Mouse (Mus musculus) frontal cortex, adult 2 months (tissue): Measurements from ENCODE around the gene Foxn3. TPM values are rescaled to one million over a fixed set of nuclear protein-coding genes. Genes with fewer than 3 reads are reported as not detected.

Experiments
- DNase-seq, 2 experiments: peaks; one replicate each; pipeline ENCODE4 v3.0.0; 2022; ENCODE audit warnings: low spot score in 1 of 2; ENCODE audit errors: extremely low spot score in 1 of 2
- polyA plus RNA-seq: library from polyadenylated mRNA; depleted of rRNA; stranded (reverse); fragments of >200 nt; gene quantifications from 2 replicates; pipeline ENCODE4 v1.2.3, GENCODE M21; 2012

The Foxn3 gene
- polyA plus RNA-seq, 1 experiment, result 23.6 TPM

DNA sequence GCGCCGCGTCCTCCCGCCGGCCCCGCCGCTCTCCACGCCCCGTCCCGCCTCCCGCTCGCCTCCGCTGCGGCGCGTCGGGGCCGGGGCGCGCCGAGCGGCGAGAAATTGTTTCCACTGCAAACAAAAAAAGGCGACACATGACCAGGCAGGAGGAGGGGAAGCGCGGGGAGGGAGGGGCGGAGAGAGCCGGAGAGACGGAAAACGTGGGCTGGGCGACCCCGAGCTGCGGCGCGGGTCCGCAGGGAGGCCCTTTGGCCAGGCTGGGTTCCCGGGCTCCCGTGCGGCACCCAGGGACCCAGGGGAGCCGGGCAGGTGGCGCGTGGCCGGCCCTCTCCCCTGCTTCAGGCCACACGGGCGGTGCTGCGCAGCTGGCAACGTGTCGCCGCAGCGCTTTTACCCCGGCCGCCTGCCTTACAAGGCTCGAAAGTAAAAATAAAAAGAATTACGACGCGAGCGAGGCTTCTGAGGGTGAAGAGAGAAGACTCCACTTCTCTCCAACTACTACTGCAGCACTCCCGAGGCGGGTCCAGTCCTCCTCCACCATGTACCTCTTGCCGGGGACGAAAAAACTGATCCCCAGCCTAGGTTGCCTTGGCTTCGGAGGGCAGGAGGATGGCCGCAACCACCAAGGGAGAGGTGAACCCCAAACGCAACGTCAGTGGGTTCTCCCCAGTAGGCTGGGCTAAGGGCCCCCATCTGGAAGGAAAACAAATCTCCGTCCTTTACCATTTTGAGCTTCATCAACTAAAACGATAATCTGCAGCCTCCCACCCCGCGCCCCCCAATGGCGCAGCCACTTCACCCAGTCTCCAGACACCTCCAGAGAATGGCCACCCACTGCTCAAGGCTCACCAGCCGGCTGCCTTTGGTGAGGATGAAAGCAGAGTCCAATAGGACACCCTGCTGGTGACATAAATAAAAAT lies 170.2 kb downstream of the Foxn3 start:
- peak; percentile 39 to 77 for DNase-seq

DNA sequence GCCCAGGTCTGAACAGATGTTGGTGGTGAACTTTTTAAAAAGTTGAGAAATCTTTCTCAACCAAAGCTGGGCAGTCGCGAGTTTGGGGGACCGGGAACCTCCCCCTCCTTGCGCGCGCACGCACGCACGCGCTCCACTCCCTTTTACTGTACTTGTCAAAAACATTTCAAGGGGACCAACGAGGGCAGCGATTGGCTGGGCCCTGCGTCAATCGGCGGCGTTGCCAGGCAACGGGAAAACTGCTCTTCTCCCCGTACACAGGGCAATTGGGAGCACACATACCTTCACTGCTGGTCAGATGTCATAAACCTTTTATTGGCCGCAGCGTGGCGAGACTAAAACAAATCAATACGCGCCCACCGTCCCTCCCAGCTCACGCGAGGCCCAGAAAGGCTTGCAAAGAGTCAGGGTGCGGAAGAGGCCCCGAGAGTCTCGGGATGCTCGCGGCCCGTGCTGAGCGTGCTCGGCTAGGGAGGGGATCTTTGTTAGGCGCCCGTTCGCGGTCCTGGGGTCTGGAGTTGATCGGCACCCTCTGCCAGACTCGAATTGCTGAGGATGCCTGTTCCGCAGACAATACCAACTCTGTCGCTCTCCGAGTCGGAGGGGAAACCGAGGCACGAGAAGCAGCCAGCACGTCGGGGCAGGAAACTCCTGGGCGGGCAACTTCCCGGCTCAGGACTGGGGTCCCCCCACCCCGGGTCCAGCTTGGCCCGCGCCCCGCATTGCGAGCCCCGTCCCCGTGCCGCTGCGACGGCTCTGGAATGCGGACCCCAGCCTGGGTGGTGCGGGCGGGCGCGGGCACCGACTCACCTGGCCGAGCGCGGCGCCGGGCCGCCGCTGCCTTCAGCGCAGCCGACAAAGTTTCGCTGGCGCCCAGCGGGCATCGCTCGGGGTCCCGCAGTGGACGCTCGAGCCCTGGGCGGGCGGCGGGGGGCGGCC lies 171.2 kb downstream of the Foxn3 start:
- peak; percentile 97 to 99 for DNase-seq

DNA sequence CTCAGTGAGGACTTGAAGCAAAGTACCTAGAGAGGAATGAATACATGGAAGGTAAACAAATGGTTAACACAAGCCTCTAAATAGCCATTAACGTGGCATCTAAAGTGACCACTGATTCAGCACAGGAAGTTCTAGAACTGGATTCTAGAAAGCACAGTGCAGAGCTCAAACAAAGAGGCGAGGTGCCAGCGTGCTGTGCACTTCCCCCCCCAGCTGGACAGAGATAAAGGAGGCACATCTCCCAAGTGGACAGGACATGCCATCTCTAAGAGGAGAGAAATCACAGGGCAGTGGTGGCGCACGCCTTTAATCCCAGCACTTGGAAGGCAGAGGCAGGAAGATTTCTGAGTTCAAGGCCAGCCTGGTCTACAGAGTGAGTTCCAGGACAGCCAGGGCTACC lies 173.0 kb downstream of the Foxn3 start:
- no peak for DNase-seq

DNA sequence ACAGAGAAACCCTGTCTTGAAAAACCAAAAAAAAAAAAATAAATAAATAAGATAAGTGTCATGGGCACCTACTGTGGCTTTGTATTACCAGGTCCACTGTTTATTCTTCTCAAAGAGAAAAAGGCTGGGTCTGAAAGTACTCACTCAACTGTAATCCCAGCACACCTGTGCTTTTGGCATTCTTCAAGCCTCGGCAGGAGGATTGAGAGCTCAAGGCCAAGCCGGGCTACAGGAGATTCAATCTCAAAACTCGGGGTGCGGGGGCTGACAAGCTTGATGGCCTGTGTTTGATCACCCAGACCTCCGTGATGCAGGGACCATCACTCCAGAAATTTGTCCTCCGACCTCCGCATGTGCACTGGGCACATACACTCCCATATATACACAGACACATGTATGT lies 174.1 kb downstream of the Foxn3 start:
- DNase-seq, result no peak

DNA sequence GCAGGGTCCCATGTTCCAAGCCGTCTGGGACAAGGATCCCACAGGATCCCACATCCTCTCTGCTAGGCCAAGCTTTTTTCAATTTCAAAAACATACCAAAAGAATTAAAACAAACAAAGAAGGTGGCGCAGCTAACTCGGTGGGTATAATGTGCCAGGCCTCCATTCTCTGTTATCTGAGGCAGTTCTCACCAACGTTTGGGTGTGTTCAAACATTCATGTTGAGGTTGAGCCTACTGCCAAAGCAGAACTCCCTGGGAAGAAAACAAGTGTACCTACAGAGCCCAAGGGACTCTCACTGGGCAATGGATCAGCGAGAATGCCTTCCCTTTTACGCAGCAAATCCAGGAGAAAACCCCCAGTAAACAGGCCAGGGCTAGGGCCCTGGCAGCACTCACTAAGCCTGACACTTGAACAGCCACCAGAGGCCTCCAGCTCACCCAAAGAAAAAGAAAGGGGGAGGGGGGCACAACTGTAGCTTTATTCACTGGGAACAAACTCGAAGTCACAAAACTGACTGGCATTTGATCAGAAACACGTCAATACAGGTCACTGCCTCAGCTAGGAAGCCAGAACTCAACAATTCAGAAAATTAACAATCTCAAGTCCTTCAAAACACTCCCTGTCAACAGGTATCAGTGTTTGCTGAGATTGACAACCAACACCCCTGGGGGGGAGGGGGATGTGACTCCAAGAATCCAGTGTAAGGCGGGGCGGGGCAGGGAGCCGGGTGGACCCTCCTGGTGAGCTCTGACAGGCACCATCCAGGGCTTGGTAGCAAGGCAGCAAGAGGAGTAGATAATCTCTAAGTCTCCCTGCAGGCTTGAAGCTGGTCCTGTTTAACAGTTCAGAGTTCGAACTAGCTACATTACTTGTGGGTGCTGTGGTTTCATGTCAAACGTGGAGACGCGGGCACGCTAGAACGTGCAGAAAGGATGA lies 177.2 kb downstream of the Foxn3 start:
- DNase-seq, result no peak

DNA sequence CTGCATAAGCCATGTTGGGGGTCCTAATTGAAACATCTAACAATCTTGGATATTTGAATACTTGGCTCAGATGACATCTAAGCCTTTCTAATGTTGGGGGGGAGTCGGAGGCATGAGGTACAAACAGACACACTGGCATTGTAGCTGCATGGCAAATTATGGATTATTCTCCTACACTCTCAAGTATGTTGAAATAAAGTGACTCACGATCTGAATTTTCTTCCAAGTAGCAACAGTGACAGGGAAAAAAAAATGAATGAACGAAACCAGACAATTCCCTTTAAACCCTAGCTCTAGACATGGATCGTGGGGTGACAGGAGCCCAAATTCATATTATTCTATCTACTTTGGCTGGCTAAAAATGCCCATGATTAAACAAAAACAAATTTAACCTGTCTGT lies 178.3 kb downstream of the Foxn3 start:
- no peak for DNase-seq

DNA sequence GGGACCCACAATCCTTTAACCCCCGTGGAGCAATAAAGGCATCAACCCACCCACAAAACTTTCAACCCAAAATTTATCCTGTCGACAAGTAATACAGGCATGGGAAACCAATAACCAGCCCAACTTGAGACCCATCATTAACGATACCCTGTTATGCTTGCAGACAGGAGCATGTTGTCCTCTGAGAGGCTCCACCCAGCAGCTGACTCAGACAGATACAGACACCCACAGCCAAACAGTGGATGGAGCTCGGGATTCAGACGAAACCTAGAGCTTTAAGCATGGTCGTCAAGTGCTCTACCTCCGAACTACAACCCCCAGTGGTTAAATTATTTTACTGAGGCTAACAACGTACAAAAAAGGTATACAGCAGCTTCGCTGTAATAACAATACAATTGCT lies 182.1 kb downstream of the Foxn3 start:
- DNase-seq, result no peak

DNA sequence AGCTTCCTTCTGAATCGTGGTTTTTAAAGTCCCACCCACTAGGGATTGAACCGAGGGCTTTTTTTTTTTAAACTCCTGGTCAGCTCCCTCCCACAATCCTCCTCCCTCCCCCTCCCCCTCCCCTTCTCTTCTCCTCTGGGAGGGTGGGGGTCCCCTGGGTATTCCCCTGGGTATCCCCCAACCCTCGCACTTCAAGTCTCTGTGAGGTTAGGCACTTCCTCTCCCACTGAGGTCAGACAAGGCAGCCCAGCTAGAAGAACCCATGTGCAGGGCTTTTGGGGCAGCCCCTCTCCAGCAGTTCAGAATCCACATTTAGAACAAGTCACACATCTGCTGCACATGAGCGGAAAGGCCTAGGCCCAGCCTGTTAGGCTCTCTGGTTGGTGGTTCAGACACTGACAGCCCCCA lies 182.5 kb downstream of the Foxn3 start:
- no peak for DNase-seq

DNA sequence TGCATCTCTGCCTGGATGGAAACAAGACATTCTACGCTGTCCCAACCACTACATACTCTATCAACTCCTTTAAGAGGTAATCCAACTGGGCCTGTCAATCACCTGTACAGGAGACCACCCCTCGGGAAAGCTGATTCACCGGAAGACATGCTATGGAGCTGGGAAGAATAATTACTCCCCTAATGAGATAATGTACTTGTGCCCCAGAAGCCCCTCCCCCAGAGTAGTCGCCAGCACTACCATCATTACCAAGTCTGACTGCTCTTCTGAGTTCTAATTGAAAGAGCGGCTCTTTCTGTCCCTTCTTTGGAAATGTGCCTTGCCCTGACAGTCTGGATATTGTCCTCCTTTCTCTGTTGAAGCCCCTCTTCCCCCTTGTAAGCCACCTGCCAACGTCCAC lies 183.3 kb downstream of the Foxn3 start:
- DNase-seq, result no peak

DNA sequence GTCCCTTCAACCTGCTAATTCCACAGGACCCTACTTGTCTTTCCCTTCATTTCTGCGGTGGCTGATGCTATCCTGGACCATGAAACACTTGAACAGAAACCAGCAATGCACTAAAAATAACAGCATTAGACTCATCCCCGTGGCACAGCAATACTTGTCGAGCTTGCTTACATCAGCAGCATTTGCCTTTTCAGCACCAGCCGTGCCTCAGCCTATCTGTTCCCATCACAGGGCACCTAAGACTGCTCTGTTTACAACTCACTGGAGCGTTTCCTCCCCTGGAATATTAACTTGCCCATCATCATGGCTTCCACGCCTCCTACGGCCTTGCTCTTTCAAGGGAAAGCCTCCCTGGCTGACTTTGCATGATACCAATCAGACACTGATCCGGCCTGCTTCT lies 185.1 kb downstream of the Foxn3 start:
- peak in 1 of 2 experiments; percentile 37 for DNase-seq

DNA sequence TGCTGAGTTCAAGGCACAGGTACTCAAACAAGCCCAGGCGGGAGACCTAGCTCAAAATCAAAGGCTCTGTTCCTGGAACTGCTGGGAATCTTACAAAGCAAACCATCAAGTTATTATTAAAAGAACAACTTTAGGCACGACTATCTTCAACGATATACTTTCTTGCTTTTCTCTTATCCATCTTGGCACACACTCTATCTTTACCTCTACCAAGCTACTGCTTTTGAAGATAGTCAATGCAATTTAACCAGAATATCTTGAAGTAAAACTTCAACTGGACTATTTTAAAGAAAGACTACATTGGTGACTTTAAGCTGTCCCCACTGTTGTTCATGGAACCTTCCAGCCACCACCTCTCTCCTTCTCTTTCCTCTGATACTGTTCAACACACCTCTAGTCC lies 185.7 kb downstream of the Foxn3 start:
- DNase-seq, result no peak

DNA sequence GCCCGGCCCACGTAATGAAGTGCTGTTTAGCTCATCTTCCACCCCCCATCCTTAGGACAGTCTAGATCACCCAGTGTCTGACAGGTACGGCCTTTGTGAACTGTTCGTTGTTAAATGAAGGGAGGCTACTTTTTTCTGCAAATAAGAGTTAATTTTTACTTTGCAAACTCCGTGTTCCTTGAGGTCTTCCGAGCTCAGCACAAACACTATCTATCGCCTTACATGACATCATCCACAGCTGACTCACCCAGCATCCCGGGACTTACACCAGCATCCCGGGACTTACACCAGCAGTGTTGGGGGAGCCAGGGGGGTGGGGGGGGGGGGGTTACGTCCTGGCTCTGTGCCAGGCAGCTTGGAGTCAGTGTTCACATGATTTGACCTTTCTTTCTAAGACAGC lies 186.3 kb downstream of the Foxn3 start:
- DNase-seq, result no peak

DNA sequence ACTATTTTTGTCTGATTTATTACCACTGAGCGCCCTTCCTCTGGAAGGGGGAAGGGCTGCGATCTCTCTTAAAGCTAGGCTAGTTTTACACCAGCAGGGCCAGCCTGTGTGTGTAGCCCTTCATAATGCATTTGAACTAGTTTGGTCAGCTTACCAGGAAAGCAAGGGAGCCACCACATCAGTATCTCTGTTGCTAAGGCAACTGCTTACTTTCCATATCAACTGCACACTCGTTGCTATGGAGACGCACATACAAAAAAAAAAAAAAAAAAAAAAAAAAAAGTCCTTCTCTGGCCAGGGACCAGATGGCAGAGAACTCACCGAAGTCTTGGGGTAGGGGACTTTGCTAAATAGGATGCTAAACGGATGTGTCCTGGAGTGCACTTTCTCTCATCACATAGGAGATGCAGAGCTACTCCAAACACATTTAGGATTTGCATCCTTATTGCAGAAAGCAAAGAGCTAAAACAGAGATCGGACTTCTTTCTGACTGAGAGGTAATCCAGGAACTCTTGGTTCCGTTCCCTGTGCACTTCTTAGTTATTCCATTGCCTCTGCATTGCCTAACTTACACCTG lies 187.4 kb downstream of the Foxn3 start:
- DNase-seq, result peak in 1 of 2 experiments; percentile 37

DNA sequence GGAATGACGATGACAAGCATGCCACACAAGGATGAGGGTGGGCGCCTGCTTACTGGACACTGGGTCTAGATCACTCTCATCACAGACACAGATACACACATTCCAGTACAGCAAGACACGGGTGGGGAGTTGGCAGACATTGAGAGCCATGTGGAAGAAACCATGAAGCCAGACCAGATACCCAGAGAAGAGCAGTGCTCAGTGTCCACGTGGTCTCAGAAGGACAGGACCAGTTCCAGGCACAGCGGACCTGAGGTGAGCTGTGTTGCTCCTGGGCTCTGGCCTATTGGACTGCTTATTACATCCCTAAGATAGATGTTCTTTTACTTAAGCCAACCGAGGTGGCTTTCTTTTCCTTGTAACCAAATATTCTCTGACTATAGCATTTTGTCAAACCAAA lies 188.0 kb downstream of the Foxn3 start:
- no peak for DNase-seq

DNA sequence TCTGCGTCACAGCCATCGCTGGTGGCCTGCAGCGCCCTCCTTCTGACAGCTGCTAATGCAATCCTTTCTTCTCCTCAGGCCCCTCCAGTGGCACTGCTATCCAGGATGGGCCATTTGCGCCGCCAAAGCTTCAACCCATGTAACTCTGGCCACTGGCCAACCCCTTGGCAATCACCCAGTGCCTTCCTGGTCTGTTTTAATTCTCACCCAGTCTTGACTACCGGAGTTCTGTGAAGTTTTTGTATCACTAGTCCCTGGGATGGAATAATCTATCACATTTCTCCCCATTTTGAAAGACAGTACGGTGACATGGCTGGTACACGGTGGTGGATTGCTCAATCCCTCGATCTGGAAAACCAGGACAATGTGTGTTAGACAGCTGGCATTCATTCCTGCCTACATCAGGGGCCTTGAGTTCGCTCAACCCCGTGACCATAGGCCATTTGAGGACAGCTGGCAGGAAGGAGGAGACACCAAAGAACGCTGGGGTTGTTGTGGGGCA lies 189.2 kb downstream of the Foxn3 start:
- DNase-seq, result peak in 1 of 2 experiments; percentile 59

DNA sequence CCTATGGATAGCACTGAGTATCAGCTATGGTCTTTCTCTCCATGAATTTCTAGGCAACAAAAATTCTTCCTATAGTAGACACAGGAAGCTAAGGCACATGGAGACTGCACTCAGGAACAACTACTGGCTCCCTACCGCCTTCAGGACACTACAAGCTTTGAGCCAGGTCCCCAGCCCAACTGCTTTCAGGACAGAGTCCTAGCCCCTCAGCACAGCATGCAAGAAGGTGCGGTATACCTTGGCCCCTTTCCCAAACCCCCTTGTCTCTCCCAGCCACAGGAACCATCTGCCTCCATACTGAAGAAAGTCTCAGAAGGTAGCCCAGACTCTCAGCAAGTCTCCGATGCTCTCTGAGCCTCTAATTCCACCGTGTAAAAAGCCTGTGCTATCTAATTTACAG lies 189.8 kb downstream of the Foxn3 start:
- DNase-seq, result no peak

DNA sequence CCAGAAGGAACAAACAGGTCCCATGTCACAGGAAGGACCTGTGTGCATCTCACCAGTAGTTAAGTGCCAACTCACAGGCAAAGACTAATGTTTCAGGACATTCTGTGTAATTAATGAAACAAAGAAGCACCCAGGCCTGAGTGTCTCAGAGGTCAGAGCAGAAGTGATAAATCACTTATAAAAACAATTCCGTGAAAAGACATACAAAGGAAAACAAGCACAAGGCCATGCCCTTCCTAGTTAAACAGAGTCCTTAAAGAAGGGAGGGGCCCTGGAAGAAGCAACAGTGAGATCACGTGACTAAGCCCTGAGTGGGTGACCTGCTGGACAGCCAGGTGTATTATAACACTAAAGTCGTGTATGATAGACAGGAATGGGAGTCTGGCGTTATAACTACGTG lies 191.9 kb downstream of the Foxn3 start:
- DNase-seq, result no peak

DNA sequence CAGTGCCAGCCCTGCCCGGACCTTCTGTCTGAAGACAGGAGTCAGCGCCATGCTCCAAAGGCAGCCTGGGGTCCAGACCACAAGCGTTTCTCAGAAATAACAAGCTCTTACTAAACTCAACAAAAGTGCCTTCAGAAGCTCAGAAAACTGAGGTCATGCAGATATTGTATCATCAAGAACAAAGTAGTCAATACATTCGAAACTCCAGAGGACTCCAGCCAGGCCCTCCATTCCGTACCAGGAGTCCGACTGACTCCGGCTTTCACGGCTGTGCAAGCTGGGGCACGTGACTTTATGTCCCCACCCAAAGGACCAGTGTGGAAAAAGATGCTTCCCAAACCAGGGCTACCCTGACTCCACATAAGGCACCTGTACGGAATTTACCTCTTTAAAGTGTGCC lies 195.1 kb downstream of the Foxn3 start:
- DNase-seq, result no peak

DNA sequence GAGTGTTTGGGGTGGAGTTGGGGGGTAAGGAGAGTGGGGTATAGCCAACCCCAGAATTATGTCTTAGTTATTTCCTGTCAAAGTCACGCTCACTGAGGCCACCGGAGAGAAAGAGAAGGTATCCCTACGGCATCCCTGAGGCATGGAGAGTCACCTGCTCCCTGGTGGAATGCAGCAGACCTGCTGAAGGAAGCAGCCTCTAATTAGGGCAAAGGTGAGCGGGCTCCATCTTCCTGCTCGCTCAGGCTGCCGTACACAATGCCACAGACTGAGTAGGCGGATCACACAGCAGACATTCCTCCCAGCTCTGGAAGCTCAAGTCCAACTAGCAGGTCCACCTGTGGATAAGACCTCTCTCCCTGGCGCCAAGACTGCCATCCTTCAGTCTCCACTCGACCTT lies 197.4 kb downstream of the Foxn3 start:
- no peak for DNase-seq

DNA sequence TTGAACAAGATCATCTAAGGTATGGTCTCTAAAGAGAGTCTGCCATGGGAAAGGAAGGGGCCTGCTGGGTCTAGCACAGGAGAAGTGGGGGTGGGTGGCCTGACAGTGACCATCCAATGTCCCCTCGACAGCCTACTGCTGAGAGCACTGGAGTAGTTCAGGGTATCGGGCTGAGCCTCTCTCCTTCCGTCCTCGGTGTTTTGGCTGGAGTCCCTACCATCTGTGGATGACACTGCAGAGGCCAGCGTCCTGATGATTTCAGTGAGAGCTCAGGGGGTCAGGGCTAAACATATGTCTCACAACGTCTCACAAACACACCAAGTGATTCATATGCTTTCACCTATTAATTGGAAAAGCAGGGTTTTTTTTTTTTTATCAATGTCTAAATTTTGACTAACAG lies 199.2 kb downstream of the Foxn3 start:
- DNase-seq, result no peak
